ENCODE assay signal across 19 mouse cellular contexts in genomic region chr3:139729248-139729647, GRCm38 (mm10).
"Had no signal": no experiment of that assay in that cellular context is flagged by ENCODE, and none has a peak within 500 bp of the region (broad histone marks: within the 10 kb centered on the region; RNA-seq: fewer than 3 reads in every experiment).

No protein-coding gene starts in this region.

- H3K27me3 ChIP-seq: hindbrain, embryonic 15.5 days; limb, embryonic 12.5 days; liver, embryonic 13.5 days; lung, embryonic 15.5 days; megakaryocyte, embryonic 14.5 days; midbrain, embryonic 12.5 days had no signal

- H3K4me3 ChIP-seq: hindbrain, embryonic 15.5 days; left cerebral cortex, adult 2 months; limb, embryonic 12.5 days; liver, embryonic 13.5 days; lung, embryonic 15.5 days; megakaryocyte, embryonic 14.5 days; midbrain, embryonic 12.5 days had no signal

- ATAC-seq: inflammation-experienced regulatory T-cells, adult 6 months; intestine, postnatal 0 days; liver, postnatal 0 days; midbrain, embryonic 16.5 days had no signal

- H3K9me3 ChIP-seq: hindbrain, embryonic 15.5 days; limb, embryonic 12.5 days; liver, embryonic 13.5 days; lung, embryonic 15.5 days; megakaryocyte, embryonic 14.5 days; midbrain, embryonic 12.5 days had no signal

- DNase-seq: kidney, postnatal 14 days; liver; liver, embryonic 13.5 days; liver, postnatal 0 days; lung, postnatal 14 days; right cerebral cortex, adult 18-20 months; thymus, adult 18-20 months; thymus, postnatal 14 days had no signal

- H3K27ac ChIP-seq: hindbrain, embryonic 15.5 days; left cerebral cortex, adult 2 months; limb, embryonic 12.5 days; liver, embryonic 13.5 days; lung, embryonic 15.5 days; macrophage; midbrain, embryonic 12.5 days; stomach, postnatal 0 days had no signal

- H3K9ac ChIP-seq: hindbrain, embryonic 15.5 days; limb, embryonic 12.5 days; liver, embryonic 13.5 days; liver, postnatal 0 days; lung, embryonic 15.5 days; midbrain, embryonic 12.5 days had no signal

- H3K4me2 ChIP-seq: hindbrain, embryonic 15.5 days; limb, embryonic 12.5 days; liver, embryonic 13.5 days; lung, embryonic 15.5 days; midbrain, embryonic 12.5 days had no signal

- H3K36me3 ChIP-seq: hindbrain, embryonic 15.5 days; limb, embryonic 12.5 days; liver, embryonic 13.5 days; lung, embryonic 15.5 days; midbrain, embryonic 12.5 days had no signal

- H3K4me1 ChIP-seq: hindbrain, embryonic 15.5 days; limb, embryonic 12.5 days; liver, embryonic 13.5 days; lung, embryonic 15.5 days; megakaryocyte, embryonic 14.5 days; midbrain, embryonic 12.5 days had no signal
